Mouse (Mus musculus) myocyte (in vitro differentiated cells): ENCODE measurements around the gene Slc25a45.

Experiments used
- CEBPB ChIP-seq: IDR thresholded peaks from 2 replicates; pipeline ENCODE4 v1.6.1; 2011; ENCODE audit warnings: mild to moderate bottlenecking, moderate library complexity; ENCODE audit not compliant: poor library complexity, insufficient read depth, severe bottlenecking
- MAX ChIP-seq: IDR thresholded peaks from one replicate; pipeline ENCODE4 v1.6.1; 2011; ENCODE audit warnings: low read depth, mild to moderate bottlenecking, control low read depth
- MYOD1 ChIP-seq, 3 experiments: IDR thresholded peaks; one replicate each; pipeline ENCODE4 v1.6.1; 2011; ENCODE audit warnings: control low read depth in 2 of 3, low read depth in 2 of 3, mild to moderate bottlenecking in 2 of 3, moderate library complexity in 1 of 3; ENCODE audit not compliant: insufficient read length in 2 of 3, control insufficient read depth in 1 of 3
- MYOG ChIP-seq, 3 experiments: IDR thresholded peaks; one replicate each; pipeline ENCODE4 v1.6.1; 2011; ENCODE audit warnings: control low read depth in 2 of 3, low read depth in 2 of 3, mild to moderate bottlenecking in 2 of 3; ENCODE audit not compliant: insufficient read length in 2 of 3, control insufficient read depth in 1 of 3, insufficient read depth in 1 of 3
- POLR2A ChIP-seq: IDR thresholded peaks from one replicate; pipeline ENCODE4 v1.6.1; 2011; ENCODE audit warnings: low read depth, mild to moderate bottlenecking, control low read depth, moderate library complexity; ENCODE audit not compliant: insufficient read length
- POLR2AphosphoS2 ChIP-seq: IDR thresholded peaks from one replicate; pipeline ENCODE4 v1.6.1; 2011; ENCODE audit warnings: low read depth, control low read depth; ENCODE audit not compliant: insufficient read length
- SRF ChIP-seq: IDR thresholded peaks from one replicate; pipeline ENCODE4 v1.6.1; 2011; ENCODE audit warnings: low read depth; ENCODE audit not compliant: control insufficient read depth, insufficient read length
- TCF12 ChIP-seq: IDR thresholded peaks from one replicate; pipeline ENCODE4 v1.6.1; 2011; ENCODE audit warnings: mild to moderate bottlenecking, control low read depth; ENCODE audit not compliant: poor library complexity, insufficient read depth, severe bottlenecking
- USF1 ChIP-seq: IDR thresholded peaks from one replicate; pipeline ENCODE4 v1.6.1; 2011; ENCODE audit warnings: low read depth, mild to moderate bottlenecking, control low read depth, moderate library complexity

GRCm38 (mm10) chr19:5923990-5924712, 46.5 kb downstream of the Slc25a45 start:
- no peak for TF ChIP-seq POLR2A
- no peak for TF ChIP-seq MYOD1 (IDR thresholded peaks at IDR 0.05; ENCODE audit: control insufficient read depth in 1 of 3, insufficient read length in 2 of 3, low read depth in 2 of 3)
- no peak for TF ChIP-seq POLR2AphosphoS2
- TF ChIP-seq MYOG (IDR thresholded peaks at IDR 0.05; ENCODE audit: control insufficient read depth in 1 of 3, insufficient read depth in 1 of 3, insufficient read length in 2 of 3, low read depth in 2 of 3) = no peak
- no peak for TF ChIP-seq TCF12
- no peak for TF ChIP-seq MAX
- TF ChIP-seq USF1 = no peak
- peak; percentile 35 for TF ChIP-seq SRF
- peak; percentile 54; the same call in 1 of the 2 replicates for TF ChIP-seq CEBPB
